Mouse (Mus musculus): Measurements from ENCODE around the gene Stag2. TPM values are rescaled to one million over a fixed set of nuclear protein-coding genes. Genes with fewer than 3 reads are reported as not detected.

Gene Stag2
- polyA plus RNA-seq, 1 experiment = 72.5 TPM

GRCm38 (mm10) chrX:42194608-42195007 lies 45.5 kb downstream of the Stag2 start:
- no peak for TF ChIP-seq CTCF (IDR thresholded peaks at IDR 0.05; ENCODE audit: low read depth, low read length)
- TF ChIP-seq POLR2A (IDR thresholded peaks at IDR 0.05; ENCODE audit: borderline replicate concordance, low read depth, low read length) = no peak
- H3K27ac ChIP-seq (ENCODE audit: insufficient read depth, low read depth, low read length) = no peak overlapping the region

GRCm38 (mm10) chrX:42202482-42202881 lies 53.4 kb downstream of the Stag2 start:
- no peak overlapping the region for H3K4me3 ChIP-seq (ENCODE audit: insufficient read depth, low read length)
- TF ChIP-seq POLR2A (IDR thresholded peaks at IDR 0.05; ENCODE audit: borderline replicate concordance, low read depth, low read length) (no peak), CTCF (IDR thresholded peaks at IDR 0.05; ENCODE audit: low read depth, low read length) (no peak)
- H3K27ac ChIP-seq (ENCODE audit: insufficient read depth, low read depth, low read length) = no peak overlapping the region
- H3K4me1 ChIP-seq (ENCODE audit: control insufficient read depth, insufficient read depth, low read length) = no peaks in the 10 kb centered on the region; the same call in 1 of the 2 replicates

More at GRCm38 (mm10) chrX:42194608-42195007, 45.5 kb downstream of the Stag2 start:
- Histone ChIP-seq H3K4me3 (ENCODE audit: insufficient read depth, low read length) (no peak overlapping the region), H3K4me1 (ENCODE audit: control insufficient read depth, insufficient read depth, low read length) (no peaks in the 10 kb centered on the region; the same call in 1 of the 2 replicates)

GRCm38 (mm10) chrX:42215742-42216141 lies 66.6 kb downstream of the Stag2 start:
- TF ChIP-seq CTCF (IDR thresholded peaks at IDR 0.05; ENCODE audit: low read depth, low read length) (no peak), POLR2A (IDR thresholded peaks at IDR 0.05; ENCODE audit: borderline replicate concordance, low read depth, low read length) (no peak)
- no peaks in the 10 kb centered on the region for H3K4me1 ChIP-seq (ENCODE audit: control insufficient read depth, insufficient read depth, low read length)
- no peak overlapping the region for H3K4me3 ChIP-seq (ENCODE audit: insufficient read depth, low read length)
- H3K27ac ChIP-seq (ENCODE audit: insufficient read depth, low read depth, low read length) = no peak overlapping the region

GRCm38 (mm10) chrX:42250342-42250741 lies 101.2 kb downstream of the Stag2 start:
- TF ChIP-seq POLR2A (IDR thresholded peaks at IDR 0.05; ENCODE audit: borderline replicate concordance, low read depth, low read length) = no peak
- TF ChIP-seq CTCF (IDR thresholded peaks at IDR 0.05; ENCODE audit: low read depth, low read length) = no peak
- Histone ChIP-seq H3K27ac (ENCODE audit: insufficient read depth, low read depth, low read length) (no peak overlapping the region), H3K4me3 (ENCODE audit: insufficient read depth, low read length) (no peak overlapping the region), H3K4me1 (ENCODE audit: control insufficient read depth, insufficient read depth, low read length) (0 out of 2 replicates have a peak, but pooled peaks cover 2% of the 10 kb centered on the region)

- H3K27ac ChIP-seq (ENCODE audit: insufficient read depth, low read depth, low read length) = no peak overlapping the region
- H3K4me3 ChIP-seq (ENCODE audit: insufficient read depth, low read length) = no peak overlapping the region
- TF ChIP-seq CTCF (IDR thresholded peaks at IDR 0.05; ENCODE audit: low read depth, low read length) = no peak
- TF ChIP-seq POLR2A (IDR thresholded peaks at IDR 0.05; ENCODE audit: borderline replicate concordance, low read depth, low read length) = no peak
- no peaks in the 10 kb centered on the region for H3K4me1 ChIP-seq (ENCODE audit: control insufficient read depth, insufficient read depth, low read length)
Observed at GRCm38 (mm10) chrX:42272713-42273112, 123.6 kb downstream of the Stag2 start.

- H3K27ac ChIP-seq (ENCODE audit: insufficient read depth, low read depth, low read length) = no peak overlapping the region
- H3K4me1 ChIP-seq (ENCODE audit: control insufficient read depth, insufficient read depth, low read length) = no peaks in the 10 kb centered on the region
- TF ChIP-seq CTCF (IDR thresholded peaks at IDR 0.05; ENCODE audit: low read depth, low read length) (no peak), POLR2A (IDR thresholded peaks at IDR 0.05; ENCODE audit: borderline replicate concordance, low read depth, low read length) (no peak)
- no peak overlapping the region for H3K4me3 ChIP-seq (ENCODE audit: insufficient read depth, low read length)
Observed at GRCm38 (mm10) chrX:42290215-42290614, 141.1 kb downstream of the Stag2 start.

GRCm38 (mm10) chrX:42315231-42315630 lies 166.1 kb downstream of the Stag2 start:
- Histone ChIP-seq H3K4me3 (ENCODE audit: insufficient read depth, low read length) (no peak overlapping the region), H3K4me1 (ENCODE audit: control insufficient read depth, insufficient read depth, low read length) (no peaks in the 10 kb centered on the region), H3K27ac (ENCODE audit: insufficient read depth, low read depth, low read length) (no peak overlapping the region)
- TF ChIP-seq CTCF (IDR thresholded peaks at IDR 0.05; ENCODE audit: low read depth, low read length) (no peak), POLR2A (IDR thresholded peaks at IDR 0.05; ENCODE audit: borderline replicate concordance, low read depth, low read length) (no peak)

- no peak for TF ChIP-seq CTCF (IDR thresholded peaks at IDR 0.05; ENCODE audit: low read depth, low read length)
- TF ChIP-seq POLR2A (IDR thresholded peaks at IDR 0.05; ENCODE audit: borderline replicate concordance, low read depth, low read length) = no peak
- H3K4me3 ChIP-seq (ENCODE audit: insufficient read depth, low read length) = no peak overlapping the region
- H3K4me1 ChIP-seq (ENCODE audit: control insufficient read depth, insufficient read depth, low read length) = no peaks in the 10 kb centered on the region
- H3K27ac ChIP-seq (ENCODE audit: insufficient read depth, low read depth, low read length) = no peak overlapping the region
Observed at GRCm38 (mm10) chrX:42320424-42320823, 171.3 kb downstream of the Stag2 start.

GRCm38 (mm10) chrX:42321200-42321773 lies 172.2 kb downstream of the Stag2 start:
- Histone ChIP-seq H3K4me1 (ENCODE audit: control insufficient read depth, insufficient read depth, low read length) (no peaks in the 10 kb centered on the region), H3K27ac (ENCODE audit: insufficient read depth, low read depth, low read length) (no peak overlapping the region), H3K4me3 (ENCODE audit: insufficient read depth, low read length) (no peak overlapping the region)
- TF ChIP-seq CTCF (IDR thresholded peaks at IDR 0.05; ENCODE audit: low read depth, low read length) (no peak), POLR2A (IDR thresholded peaks at IDR 0.05; ENCODE audit: borderline replicate concordance, low read depth, low read length) (no peak)

- TF ChIP-seq CTCF (IDR thresholded peaks at IDR 0.05; ENCODE audit: low read depth, low read length) (no peak), POLR2A (IDR thresholded peaks at IDR 0.05; ENCODE audit: borderline replicate concordance, low read depth, low read length) (no peak)
- H3K27ac ChIP-seq (ENCODE audit: insufficient read depth, low read depth, low read length) = no peak overlapping the region
- no peak overlapping the region for H3K4me3 ChIP-seq (ENCODE audit: insufficient read depth, low read length)
- no peaks in the 10 kb centered on the region for H3K4me1 ChIP-seq (ENCODE audit: control insufficient read depth, insufficient read depth, low read length)
Observed at GRCm38 (mm10) chrX:42324848-42325247, 175.7 kb downstream of the Stag2 start.

Other genes starting within 250 kb of the Stag2 start
- gene Thoc2, start 228.6 kb upstream of the Stag2 start, polyA plus RNA-seq (2012; ENCODE audit: insufficient read depth, insufficient read length, missing spikeins) = 74.5 and 78.4 TPM in 2 replicates
- gene Xiap, start 89.6 kb upstream of the Stag2 start, polyA plus RNA-seq (2012; ENCODE audit: insufficient read depth, insufficient read length, missing spikeins) = 58.2 and 61.6 TPM in 2 replicates